Comparison of ENCODE assay signal across 15 mouse cellular contexts in genomic region chr19:45336718-45337117, GRCm38 (mm10).
"Had no signal": no experiment of that assay in that cellular context is flagged by ENCODE, and none has a peak within 500 bp of the region (broad histone marks: within the 10 kb centered on the region; RNA-seq: fewer than 3 reads in every experiment).

No protein-coding gene starts in this region.

- H3K36me3 ChIP-seq: limb, embryonic 15.5 days; liver, embryonic 12.5 days; midbrain, embryonic 10.5 days had no signal

- H3K4me1 ChIP-seq: limb, embryonic 15.5 days; liver, embryonic 12.5 days had no signal

- H3K27ac ChIP-seq: kidney, postnatal 0 days; limb, embryonic 15.5 days; liver, embryonic 12.5 days; midbrain, embryonic 10.5 days had no signal

- DNase-seq: kidney, adult 11 months; kidney, adult 9 months; kidney, postnatal 4 days; lung, embryonic 14.5 days; lung, postnatal 10 days; lung, postnatal 4 days; right cerebral cortex, postnatal 4 days; spleen, adult 18-20 months; thymus, adult 18-20 months; thymus, postnatal 14 days had no signal

- H3K27me3 ChIP-seq: limb, embryonic 15.5 days had no signal

- H3K4me3 ChIP-seq: layer of hippocampus, adult 2 months; limb, embryonic 15.5 days; liver, embryonic 12.5 days; midbrain, embryonic 10.5 days had no signal

- H3K4me2 ChIP-seq: limb, embryonic 15.5 days; liver, embryonic 12.5 days; lung, embryonic 14.5 days had no signal

- ATAC-seq: liver, embryonic 12.5 days had no signal

- H3K9ac ChIP-seq: limb, embryonic 15.5 days; liver, embryonic 12.5 days; lung, embryonic 14.5 days had no signal

- H3K9me3 ChIP-seq: limb, embryonic 15.5 days; liver, embryonic 12.5 days; midbrain, embryonic 10.5 days had no signal
